Mouse (Mus musculus): ENCODE measurements around the gene Txndc8. TPM values are rescaled to one million over a fixed set of nuclear protein-coding genes. Genes with fewer than 3 reads are reported as not detected.

Txndc8 gene
- polyA plus RNA-seq, 1 experiment from 2014 or later, result not detected

- ATAC-seq (replicated peaks; ENCODE audit: insufficient number of reproducible peaks, low FRiP score, low TSS enrichment, low read depth) (no peak), DNase-seq (ENCODE audit: low spot score) (no peak)
- H3K27me3 ChIP-seq (ENCODE audit: control insufficient read depth, insufficient read depth, low read length), result no peaks in the 10 kb centered on the region
- no peak overlapping the region for H3K4me3 ChIP-seq (ENCODE audit: low read depth, low read length)
- no peaks in the 10 kb centered on the region for H3K9me3 ChIP-seq (replicated peaks; ENCODE audit: control insufficient read depth, low read length)
- H3K9ac ChIP-seq (replicated peaks; ENCODE audit: low read length), result no peak overlapping the region
- no peak overlapping the region for H3K4me2 ChIP-seq (ENCODE audit: low read depth, low read length)
- no peaks in the 10 kb centered on the region for H3K4me1 ChIP-seq (ENCODE audit: control insufficient read depth, insufficient read depth, low read length)
- WGBS, result 85% methylated on average over 10 of the region's 10 CpGs
- no peak overlapping the region for H3K27ac ChIP-seq (replicated peaks; ENCODE audit: low read depth, low read length)
- peaks cover 16% of the 10 kb centered on the region for H3K36me3 ChIP-seq (replicated peaks; ENCODE audit: control insufficient read depth, insufficient read depth, low read depth, low read length)
Measured at GRCm38 (mm10) chr4:57947036-57947435, 61.9 kb downstream of the Txndc8 start.

DNA sequence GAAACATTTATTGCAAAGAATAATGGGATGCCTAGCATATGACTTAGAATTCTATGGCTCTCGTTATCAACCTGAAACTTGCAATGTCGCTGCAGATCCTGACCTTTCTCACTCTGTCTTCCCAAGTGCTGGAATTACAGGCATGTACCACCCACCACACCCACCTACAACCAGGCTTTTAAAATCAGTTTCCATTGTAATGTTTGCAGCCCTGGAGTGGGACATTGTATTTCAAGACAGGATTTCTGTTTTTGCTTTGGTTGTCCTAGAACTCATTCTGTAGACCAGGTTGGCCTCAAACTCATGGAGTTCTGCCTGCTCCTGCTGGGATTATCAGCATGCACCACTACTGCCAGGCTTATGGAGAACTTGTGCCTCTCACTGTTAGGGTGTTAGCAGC, 66.0 kb downstream of the Txndc8 start:
- H3K36me3 ChIP-seq (replicated peaks; ENCODE audit: control insufficient read depth, insufficient read depth, low read depth, low read length), result no peaks in the 10 kb centered on the region; the same call in none of the 2 replicates

GRCm38 (mm10) chr4:57940631-57941030, 68.3 kb downstream of the Txndc8 start:
- H3K4me3 ChIP-seq (ENCODE audit: low read depth, low read length), result no peak overlapping the region
- no peak overlapping the region for H3K9ac ChIP-seq (replicated peaks; ENCODE audit: low read length)
- no peak overlapping the region for H3K27ac ChIP-seq (replicated peaks; ENCODE audit: low read depth, low read length)
- no peaks in the 10 kb centered on the region; the same call in none of the 2 replicates for H3K36me3 ChIP-seq (replicated peaks; ENCODE audit: control insufficient read depth, insufficient read depth, low read depth, low read length)
- ATAC-seq (replicated peaks; ENCODE audit: insufficient number of reproducible peaks, low FRiP score, low TSS enrichment, low read depth) (no peak), DNase-seq (ENCODE audit: low spot score) (no peak)
- H3K4me1 ChIP-seq (ENCODE audit: control insufficient read depth, insufficient read depth, low read length), result no peaks in the 10 kb centered on the region
- H3K9me3 ChIP-seq (replicated peaks; ENCODE audit: control insufficient read depth, low read length), result no peaks in the 10 kb centered on the region
- H3K4me2 ChIP-seq (ENCODE audit: low read depth, low read length), result no peak overlapping the region
- no peaks in the 10 kb centered on the region for H3K27me3 ChIP-seq (ENCODE audit: control insufficient read depth, insufficient read depth, low read length)
- WGBS, result 86% methylated on average over 4 of the region's 4 CpGs

More for the DNA sequence above, 66.0 kb downstream of the Txndc8 start:
- H3K9ac ChIP-seq (replicated peaks; ENCODE audit: low read length), result no peak overlapping the region
- no peak overlapping the region for H3K4me2 ChIP-seq (ENCODE audit: low read depth, low read length)
- no peaks in the 10 kb centered on the region for H3K9me3 ChIP-seq (replicated peaks; ENCODE audit: control insufficient read depth, low read length)
- ATAC-seq (replicated peaks; ENCODE audit: insufficient number of reproducible peaks, low FRiP score, low TSS enrichment, low read depth), result no peak
- H3K27ac ChIP-seq (replicated peaks; ENCODE audit: low read depth, low read length), result no peak overlapping the region
- no peak overlapping the region for H3K4me3 ChIP-seq (ENCODE audit: low read depth, low read length)
- H3K4me1 ChIP-seq (ENCODE audit: control insufficient read depth, insufficient read depth, low read length), result no peaks in the 10 kb centered on the region
- no peaks in the 10 kb centered on the region for H3K27me3 ChIP-seq (ENCODE audit: control insufficient read depth, insufficient read depth, low read length)
- WGBS, result 97% methylated on average over 2 of the region's 2 CpGs
- no peak for DNase-seq (ENCODE audit: low spot score)

DNA sequence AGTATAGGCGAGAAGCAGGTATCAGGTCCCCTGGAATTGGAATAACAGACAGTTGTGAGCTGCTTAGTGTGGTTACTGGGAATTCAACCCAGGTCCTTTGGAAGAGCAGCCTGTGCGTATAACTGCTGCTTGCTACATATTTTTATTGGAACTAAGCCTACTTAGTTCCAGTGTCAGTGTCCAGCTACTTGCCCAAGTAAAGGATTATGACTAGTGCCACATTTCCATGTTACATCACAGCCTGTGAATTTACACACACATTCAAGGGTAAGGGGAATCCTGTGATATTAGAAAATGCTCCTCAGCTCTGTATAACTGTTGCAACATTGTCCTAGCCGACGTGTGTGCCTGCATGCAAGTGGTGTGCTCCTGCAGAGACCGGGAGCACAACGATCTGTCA, 71.6 kb downstream of the Txndc8 start:
- Histone ChIP-seq H3K27me3 (ENCODE audit: control insufficient read depth, insufficient read depth, low read length) (no peaks in the 10 kb centered on the region), H3K9me3 (replicated peaks; ENCODE audit: control insufficient read depth, low read length) (no peaks in the 10 kb centered on the region), H3K4me3 (ENCODE audit: low read depth, low read length) (no peak overlapping the region), H3K4me2 (ENCODE audit: low read depth, low read length) (no peak overlapping the region), H3K9ac (replicated peaks; ENCODE audit: low read length) (no peak overlapping the region), H3K27ac (replicated peaks; ENCODE audit: low read depth, low read length) (no peak overlapping the region), H3K4me1 (ENCODE audit: control insufficient read depth, insufficient read depth, low read length) (no peaks in the 10 kb centered on the region), H3K36me3 (replicated peaks; ENCODE audit: control insufficient read depth, insufficient read depth, low read depth, low read length) (no peaks in the 10 kb centered on the region)
- no peak for ATAC-seq (replicated peaks; ENCODE audit: insufficient number of reproducible peaks, low FRiP score, low TSS enrichment, low read depth)
- DNase-seq (ENCODE audit: low spot score), result no peak
- 86% methylated on average over 6 of the region's 6 CpGs for WGBS

DNA sequence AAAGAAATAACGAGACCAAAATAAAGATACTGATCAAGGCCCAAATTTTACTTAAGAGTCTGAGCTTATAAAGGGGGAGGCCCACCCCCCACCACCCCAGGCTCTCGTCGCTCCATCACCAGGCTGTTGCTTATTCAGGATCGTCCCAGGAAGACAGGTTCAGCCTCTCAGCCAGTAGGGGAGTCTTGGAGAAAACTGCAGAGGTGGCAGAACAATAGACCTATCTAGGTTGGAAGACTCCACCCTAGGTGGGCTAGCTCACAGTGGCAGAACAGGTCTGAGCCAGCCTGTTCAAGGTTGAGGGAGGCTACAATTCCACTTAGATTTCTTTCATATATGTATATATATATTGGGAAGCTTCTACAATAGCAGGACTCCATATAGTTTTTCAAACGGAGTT, 74.7 kb downstream of the Txndc8 start:
- no peak overlapping the region for H3K4me3 ChIP-seq (ENCODE audit: low read depth, low read length)
- no peak overlapping the region for H3K27ac ChIP-seq (replicated peaks; ENCODE audit: low read depth, low read length)
- no peaks in the 10 kb centered on the region for H3K36me3 ChIP-seq (replicated peaks; ENCODE audit: control insufficient read depth, insufficient read depth, low read depth, low read length)
- no peak overlapping the region for H3K9ac ChIP-seq (replicated peaks; ENCODE audit: low read length)
- DNase-seq (ENCODE audit: low spot score) (no peak), ATAC-seq (replicated peaks; ENCODE audit: insufficient number of reproducible peaks, low FRiP score, low TSS enrichment, low read depth) (no peak)
- H3K4me1 ChIP-seq (ENCODE audit: control insufficient read depth, insufficient read depth, low read length), result no peaks in the 10 kb centered on the region
- H3K4me2 ChIP-seq (ENCODE audit: low read depth, low read length), result no peak overlapping the region
- 69% methylated on average over 5 of the region's 5 CpGs for WGBS
- no peaks in the 10 kb centered on the region for H3K27me3 ChIP-seq (ENCODE audit: control insufficient read depth, insufficient read depth, low read length)
- H3K9me3 ChIP-seq (replicated peaks; ENCODE audit: control insufficient read depth, low read length), result no peaks in the 10 kb centered on the region

Other genes with a start within 250 kb of the Txndc8 start
- 0.07 TPM in 1 of 2 replicates, not detected in the other for gene D630039A03Rik, start 92.8 kb downstream of the Txndc8 start, polyA plus RNA-seq (2014; fragmentation: Nextera tagmentation; extraction: Ambion mirVana)
- gene Txn1, start 52.7 kb downstream of the Txndc8 start, polyA plus RNA-seq (2014; fragmentation: Nextera tagmentation; extraction: Ambion mirVana), result 443 and 451 TPM in 2 replicates
- 2.8 and 3.7 TPM in 2 replicates for gene Svep1, start 197.7 kb upstream of the Txndc8 start, polyA plus RNA-seq (2014; fragmentation: Nextera tagmentation; extraction: Ambion mirVana)

Measured in embryonic facial prominence, embryonic 11.5 days (tissue).